Mouse (Mus musculus) adrenal gland, adult 8-10 months (tissue): Measurements from ENCODE around the gene Traf7. TPM values are rescaled to one million over a fixed set of nuclear protein-coding genes. Genes with fewer than 3 reads are reported as not detected.

Source experiments
- DNase-seq: peaks from one replicate; pipeline ENCODE4 v3.0.0; 2022
- total RNA-seq, 4 experiments: library from RNA; stranded (reverse); gene quantifications; 2 replicates each; pipeline ENCODE4 v1.2.4; 2022

The Traf7 gene
- total RNA-seq, 4 experiments from 2014 or later: 92.1 to 189 (median 132) TPM

DNA sequence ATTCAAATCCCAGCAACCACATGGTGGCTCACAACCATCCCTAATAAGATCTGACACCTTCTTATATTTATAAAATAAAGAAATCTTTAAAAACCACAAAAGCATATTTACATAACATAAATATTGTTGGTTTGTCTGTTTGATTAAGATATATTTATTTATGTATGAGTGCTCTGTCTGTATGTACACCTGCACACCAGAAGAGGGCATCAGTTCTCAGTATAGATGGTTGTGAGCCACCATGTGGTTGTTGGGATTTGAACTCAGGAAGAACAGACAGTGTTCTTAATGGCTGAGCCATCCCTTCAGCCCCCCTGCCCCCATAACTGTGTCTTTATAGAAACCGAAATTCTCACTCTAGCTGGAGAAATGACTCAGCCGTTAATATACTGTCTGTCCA, 17.5 kb upstream of the Traf7 start:
- DNase-seq: no peak

DNA sequence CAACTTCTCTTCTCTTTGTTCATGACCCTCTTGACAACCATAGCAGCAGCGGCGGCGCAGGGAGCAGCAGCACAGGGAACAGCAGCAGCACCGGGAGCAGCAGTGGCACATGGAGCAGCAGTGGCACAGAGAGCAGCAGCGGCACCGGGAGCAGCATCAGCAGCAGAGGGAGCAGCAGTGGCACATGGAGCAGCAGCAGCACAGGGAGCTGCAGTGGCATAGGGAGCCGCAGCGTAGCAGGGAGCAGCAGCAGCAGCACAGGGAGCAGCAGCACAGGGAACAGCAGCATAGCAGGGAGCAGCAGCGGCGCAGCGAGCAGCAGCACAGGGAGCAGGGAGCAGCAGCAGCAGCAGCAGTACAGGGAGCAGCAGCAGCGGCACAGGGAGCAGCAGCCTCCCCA, 16.9 kb upstream of the Traf7 start:
- DNase-seq: no peak

DNA sequence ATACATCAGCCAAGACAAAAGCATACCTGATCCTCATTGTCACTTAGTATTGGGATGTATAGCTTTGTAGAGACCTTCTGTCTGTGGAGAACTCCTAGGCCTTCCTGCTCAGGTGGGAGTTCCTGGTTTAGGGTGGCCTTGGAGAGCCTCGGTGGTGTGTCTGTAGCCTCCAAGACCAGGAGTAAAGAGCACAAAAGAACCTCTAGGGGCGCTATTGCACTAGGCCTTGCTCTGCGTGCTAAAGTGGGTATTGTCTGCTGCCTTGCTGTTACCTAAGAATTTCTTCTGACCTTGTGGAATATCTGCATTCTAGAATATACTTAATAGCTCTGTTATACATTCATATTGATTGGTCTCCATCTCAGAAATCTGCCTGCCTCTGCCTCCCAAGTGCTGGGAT, 12.6 kb upstream of the Traf7 start:
- no peak for DNase-seq

DNA sequence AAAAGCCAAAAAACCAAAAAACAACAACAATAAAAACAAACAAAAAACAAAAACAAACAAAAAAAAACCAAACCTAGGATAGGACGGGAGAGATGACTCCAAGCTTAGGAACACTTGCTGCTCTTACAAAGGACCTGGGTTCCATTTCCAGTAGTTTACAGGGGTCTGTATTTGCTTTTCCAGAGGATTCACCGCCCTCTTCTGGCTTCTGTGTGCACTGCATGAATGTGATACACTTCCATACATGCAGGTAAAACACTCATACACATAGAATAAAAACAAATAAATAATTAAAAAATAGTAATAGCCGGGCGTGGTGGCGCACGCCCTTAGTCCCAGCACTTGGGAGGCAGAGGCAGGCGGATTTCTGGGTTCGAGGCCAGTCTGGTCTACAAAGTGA, 11.2 kb upstream of the Traf7 start:
- no peak for DNase-seq

DNA sequence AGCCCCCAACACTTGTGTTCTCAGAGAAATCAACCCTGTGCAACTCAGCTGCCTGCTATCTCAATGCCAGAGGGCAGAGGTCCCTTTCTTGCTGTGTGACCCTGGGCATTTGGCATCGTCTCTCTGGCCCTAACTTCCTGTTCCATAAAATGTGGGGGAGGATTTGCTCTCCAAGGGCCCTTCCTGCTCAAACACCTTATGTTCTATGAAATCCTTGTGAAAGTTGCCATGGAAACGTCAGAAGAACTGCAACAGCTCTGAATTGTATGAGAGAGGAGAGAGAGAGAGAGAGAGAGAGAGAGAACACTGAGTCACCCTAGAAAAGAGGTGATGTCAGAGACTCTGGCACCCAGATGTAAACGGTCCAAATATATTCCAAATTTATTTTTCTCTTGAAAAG, 9.8 kb upstream of the Traf7 start:
- no peak for DNase-seq

DNA sequence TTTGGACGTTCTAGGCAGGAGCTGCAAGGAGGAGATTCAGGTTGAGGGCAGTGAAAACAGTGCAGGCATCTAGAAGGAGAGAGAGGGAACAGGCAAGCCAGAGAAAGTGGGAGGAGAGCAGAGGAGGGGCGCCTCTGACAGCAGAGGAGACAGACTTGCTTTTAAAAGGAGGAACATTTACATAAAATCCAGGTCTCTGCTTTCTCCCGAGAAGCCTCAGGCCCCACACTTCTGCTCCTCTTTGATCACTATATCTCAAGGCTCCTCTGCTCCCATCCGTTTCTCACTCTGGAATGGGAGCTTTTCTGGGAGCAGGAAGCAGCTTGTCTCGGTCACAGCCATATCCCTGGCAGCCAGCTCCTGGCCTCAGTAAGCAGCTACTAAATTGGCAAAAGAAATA, 7.6 kb upstream of the Traf7 start:
- no peak for DNase-seq

DNA sequence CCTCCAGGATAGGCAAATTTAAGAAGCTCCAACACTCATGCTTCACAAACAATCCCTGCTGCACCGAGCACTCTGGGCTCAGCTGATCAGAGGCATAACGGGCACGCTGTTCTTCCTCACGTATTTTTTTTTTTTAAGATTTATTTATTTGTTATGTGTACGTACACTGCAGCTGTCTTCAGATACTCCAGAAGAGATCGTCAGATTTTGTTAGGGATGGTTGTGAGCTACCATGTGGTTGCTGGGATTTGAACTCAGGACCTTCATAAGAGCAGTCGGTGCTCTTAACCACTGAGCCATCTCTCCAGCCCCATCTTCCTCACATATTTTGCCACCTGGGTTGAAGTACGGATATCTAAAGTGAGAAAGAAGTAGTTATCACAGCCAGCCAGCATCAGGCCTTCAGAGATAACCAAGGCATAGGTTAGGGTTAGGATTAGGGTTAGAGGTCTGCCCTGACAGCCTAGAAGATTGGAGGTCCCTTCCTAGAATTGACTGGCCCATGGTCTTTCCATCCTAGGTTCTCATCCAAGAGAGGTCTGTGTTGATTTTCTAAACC, 6.5 kb upstream of the Traf7 start, which contains the start of gene Rab26:
Rab26 (minus strand) TSS at position 51 of the 559 bp plus-strand sequence.
- DNase-seq: no peak

DNA sequence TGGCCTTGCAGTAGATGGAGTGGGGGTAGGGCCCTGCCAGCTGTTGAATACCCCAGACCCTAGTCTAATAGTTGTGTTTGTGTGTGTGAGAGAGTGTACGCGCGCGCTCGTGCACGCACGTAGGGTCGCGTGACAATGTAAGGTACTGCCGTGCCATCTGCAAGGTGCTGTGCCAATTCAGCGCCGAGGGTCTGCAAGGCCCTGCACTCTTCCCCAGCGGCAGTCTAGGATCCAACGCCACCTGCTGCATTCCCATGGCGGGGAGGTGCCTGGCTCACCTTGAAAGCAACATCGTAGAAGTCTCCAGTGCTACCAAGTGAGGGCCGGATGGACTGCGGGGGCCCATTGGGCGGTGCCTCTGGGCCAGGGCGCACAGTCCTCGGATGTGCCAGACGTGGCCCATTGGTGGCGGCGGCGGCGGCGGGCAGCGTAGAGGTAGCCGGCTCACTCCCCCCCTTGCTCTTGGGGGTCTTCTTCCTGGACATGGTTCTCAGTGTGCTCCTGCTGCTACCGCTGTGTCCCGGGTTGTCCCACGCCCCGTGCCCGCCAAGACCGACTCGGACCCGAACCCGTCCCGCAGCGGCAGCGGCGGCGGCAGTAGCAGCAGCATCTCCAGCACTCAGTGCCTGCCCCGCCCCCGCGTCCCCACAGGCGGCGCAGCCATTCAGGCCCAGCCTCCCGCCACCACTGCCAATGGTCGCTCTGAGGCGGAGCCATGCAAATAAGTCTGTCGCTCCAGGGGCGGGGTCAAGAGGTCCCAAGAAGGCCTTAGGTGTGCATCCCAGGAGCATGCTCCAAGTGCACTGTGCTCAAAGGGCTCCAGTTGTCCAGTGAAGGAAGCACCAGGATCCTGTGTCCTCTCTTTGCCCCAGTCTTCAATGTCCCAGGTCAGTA, 5.6 kb upstream of the Traf7 start:
- DNase-seq: peak; percentile 86

DNA sequence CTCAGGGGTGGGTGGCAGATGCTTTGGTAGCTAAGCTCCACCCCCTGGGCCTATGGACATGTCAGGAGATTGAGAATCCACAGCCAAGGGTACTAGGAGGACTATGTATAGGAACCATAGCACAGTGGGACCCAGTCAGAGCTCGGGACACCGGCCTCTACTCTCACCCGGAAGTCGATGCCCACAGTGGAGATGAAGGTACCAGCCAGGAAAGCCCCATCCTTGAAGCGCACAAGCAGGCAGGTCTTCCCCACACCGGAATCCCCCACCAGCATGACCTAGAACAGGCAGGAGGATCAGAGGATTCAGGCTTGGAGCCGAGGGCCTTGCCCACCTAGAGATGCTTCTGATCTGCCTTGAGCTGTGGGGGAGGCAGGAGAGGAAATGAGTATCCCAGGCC, 4.3 kb upstream of the Traf7 start:
- no peak for DNase-seq

DNA sequence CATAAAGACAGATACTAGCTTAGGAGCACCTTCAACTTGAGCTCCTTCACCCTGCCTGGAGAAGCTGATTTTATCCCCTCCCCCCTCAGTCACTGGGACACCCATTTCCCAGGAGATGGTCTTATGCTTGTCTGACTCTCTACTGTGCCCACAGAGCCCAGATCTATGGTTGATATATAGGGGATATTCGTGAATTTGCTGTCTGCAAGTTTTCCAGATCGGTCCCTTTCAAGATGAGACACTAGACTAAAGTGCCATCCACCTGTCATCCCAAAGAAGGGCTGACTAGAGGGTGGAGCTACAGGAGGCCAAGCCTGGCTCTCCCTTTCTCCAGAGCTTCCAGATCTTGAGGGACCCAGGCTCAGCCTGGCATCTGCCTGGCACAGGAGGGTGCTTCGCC, 3.3 kb upstream of the Traf7 start:
- no peak for DNase-seq

DNA sequence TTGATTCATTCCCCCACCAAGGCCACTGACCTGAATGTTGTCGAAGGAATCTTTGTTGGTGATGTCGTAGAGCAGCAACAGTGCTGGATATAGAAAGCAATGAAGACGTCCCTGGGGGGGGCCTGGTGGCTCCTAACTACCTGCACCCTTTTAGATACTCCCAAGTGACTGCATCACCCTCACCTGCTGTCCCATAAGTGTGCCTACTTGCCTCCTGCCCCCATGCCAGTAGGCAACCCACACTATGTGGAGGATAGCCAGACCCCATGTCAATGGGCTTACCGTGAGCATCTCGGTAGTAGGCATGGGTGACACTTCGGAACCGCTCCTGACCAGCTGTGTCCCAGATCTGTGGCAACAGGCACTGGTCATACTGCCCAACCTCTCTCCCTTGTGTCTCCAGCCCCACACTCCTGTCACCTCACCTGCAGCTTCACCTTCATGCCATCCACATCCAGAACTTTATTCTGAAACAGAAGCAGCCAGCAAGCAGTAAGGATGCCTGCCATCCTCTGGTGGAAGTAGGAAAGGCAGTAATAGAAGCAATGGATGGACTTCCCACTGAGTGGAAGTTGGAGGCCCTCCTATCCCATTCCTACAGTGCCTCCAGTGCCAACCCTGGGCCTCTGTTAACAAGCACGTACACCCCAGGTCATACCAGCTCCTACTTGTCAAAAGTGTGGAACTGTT, 2.8 kb upstream of the Traf7 start:
- DNase-seq: no peak

DNA sequence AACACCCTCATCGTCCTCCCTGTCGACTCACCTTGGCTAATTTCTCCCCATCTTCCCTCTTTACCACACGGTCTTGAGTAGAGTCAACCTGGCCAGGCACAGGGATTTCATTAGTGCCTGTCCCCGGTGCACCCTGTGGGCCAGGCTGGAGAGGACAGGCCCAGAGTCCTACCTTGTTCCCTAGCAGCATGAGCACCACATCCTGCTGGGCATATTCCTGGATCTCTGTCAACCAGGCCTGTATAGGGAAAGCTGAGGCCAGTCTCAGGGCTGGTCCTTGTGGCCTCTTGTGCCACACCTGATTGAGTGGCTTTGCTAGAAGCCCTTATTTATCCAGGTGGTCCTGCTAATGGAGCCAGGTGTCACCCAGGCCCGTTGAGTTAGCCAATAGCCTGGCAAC, 2.1 kb upstream of the Traf7 start:
- DNase-seq: no peak

DNA sequence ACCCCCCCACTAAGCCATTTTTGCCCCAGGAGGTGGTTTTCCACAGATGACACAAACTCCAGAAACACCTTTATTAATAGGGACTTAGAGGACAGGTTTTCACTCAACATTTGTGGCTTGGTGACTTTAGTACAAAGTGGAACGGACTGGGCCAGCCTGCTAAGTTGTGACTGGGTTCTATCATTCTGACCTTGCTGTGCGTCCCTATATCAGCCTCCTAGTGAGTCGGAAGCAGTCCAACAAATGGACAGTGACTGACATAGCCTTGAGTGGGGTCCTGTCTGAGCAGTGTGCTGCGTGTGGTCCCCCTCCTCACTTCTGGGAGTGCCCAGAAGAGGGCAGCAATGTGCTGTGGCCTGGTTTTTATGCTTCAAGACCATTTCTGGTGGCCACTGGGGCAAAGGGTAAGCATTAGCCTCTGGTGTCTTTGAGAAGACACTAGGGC, 1.3 kb upstream of the Traf7 start:
- no peak for DNase-seq

DNA sequence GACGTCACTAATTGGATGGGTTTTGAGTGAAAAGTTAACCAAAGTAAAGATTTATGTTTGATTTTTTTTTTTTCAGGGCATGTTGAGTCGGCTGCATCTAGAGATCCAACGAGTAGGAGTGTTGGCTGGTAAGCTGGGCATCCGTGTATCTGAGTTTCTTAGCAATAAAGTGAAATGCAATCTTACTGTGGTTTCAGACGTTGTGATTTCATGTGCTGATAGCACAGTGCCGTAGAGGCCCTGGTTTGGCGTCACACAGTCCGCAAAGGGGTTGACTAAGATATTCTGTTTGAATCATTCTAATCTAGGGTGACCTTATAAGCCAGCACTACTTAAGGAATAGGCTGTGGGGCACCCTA, 801 bp upstream of the Traf7 start:
- DNase-seq: no peak

DNA sequence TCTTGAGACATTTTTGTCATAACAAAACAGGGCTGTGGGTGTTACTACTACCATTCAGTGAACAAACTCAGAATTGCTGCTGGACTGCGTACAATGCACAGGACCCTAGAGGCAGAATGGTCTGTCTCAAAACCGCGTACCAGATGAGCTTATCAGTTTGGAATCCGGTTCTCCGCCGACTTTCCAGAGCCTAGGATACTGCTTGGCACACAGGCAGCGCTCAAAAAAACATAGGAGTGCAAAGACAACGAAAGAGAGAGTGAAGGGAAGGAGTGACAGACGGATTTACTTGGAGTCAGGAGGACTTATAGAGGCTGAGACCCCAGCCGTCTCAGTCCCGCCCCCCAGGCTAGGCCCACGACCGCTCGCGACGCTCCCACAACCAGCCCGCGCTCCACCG, 423 bp downstream of the Traf7 start:
- no peak for DNase-seq

DNA sequence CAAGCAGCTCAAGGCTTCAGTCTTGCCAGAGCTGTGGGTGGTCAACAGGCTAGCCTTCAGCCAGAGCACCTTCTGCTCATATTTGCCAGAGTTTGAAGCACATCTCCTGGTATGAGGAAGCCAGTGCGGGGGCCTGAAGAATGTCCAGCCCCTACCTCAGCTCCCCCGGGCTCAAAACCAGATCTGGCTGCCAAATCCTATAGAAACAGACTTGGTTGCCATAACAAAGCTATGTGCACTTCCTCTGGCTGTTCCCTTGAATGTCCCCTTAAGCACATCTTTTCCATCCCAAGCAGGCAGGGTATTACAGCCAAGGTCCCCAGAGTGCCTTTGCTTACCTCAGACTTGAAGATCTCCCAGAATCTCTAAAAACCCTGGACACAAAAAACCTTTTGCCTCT, 3.0 kb downstream of the Traf7 start:
- no peak for DNase-seq

DNA sequence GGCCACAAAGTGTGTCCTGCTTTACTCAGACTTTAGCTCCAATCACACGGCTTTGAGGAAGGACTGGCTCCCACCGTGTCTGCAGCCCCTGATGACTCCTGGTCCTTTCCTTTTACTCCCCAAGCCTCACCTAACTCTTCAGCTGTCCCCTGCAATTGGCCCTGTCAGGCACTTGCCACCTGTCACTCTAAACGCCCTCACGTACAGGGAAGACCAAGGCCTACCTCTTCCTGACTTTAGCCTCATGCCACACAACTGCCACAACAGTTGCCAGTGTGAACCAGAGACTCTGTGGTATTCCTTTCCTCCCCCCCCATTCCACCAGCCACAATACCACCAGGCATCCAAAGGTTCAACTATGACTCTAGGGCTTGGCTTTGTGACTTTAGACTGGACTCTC, 7.3 kb downstream of the Traf7 start:
- no peak for DNase-seq

DNA sequence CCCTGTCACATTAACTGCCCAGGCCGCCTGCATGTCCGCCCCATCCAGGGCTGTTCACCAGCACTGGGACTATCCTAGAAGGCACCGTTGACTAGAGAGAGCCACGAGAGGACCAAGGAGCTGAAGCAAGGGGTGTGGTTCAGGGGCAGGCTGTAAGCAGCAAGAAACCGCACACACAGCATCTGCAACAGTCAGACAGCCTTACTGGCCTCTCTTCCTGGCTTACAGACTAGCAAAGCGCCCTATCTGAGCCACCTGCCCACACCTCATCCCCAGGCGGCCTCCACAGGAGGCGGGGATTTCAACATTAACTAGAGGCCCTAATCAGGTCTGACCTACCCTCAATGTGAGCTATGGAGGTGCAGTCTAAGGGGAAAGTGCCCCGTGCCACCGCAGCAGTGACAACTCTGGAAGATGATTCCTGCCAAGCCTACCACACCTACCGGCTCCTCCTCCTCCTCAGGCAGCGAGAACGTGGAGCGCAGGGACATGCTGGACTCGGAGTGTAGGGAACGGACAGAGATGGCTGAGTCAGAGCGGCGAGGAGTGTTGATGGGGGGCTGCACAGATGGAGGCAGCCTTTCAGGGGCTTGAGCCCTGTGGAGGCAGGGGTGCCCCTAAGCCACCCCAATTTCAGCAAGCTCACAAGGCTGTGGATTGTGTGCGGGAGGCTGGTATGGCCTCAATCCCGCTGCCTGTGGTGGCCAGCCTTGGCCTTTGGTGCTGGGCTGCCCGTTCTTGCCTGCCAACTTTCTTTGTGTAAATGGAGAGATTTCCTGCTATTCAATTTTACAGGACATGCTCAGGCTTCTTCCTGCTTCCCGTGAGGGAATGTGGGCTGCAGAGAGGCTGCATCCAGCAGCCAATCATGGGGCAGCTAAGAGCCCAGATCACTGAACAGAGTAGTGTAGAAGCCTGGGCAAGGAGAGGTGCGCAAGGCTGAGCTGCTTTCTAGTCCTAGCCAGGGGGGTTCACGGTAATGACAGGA, 13.2 kb downstream of the Traf7 start:
- no peak for DNase-seq

DNA sequence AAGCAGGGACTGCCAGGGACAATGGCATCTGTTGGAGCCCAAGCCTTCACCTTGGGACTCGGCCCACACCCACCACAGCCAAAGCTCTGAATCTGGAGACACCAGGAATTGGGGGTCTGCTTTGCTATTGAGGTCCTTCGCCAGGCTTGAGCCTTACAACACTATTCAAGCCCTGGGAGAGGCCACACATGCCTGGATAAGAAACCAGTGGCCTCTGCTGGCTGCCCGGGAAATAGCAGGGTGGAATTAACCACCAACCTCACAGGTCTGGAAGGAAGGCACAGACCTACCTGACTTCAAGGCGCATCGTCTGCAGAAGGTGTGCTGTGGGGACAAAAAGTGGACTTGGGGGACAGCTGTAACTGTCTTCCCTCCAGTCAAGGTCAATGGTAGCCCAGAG, 14.1 kb downstream of the Traf7 start:
- DNase-seq: no peak

DNA sequence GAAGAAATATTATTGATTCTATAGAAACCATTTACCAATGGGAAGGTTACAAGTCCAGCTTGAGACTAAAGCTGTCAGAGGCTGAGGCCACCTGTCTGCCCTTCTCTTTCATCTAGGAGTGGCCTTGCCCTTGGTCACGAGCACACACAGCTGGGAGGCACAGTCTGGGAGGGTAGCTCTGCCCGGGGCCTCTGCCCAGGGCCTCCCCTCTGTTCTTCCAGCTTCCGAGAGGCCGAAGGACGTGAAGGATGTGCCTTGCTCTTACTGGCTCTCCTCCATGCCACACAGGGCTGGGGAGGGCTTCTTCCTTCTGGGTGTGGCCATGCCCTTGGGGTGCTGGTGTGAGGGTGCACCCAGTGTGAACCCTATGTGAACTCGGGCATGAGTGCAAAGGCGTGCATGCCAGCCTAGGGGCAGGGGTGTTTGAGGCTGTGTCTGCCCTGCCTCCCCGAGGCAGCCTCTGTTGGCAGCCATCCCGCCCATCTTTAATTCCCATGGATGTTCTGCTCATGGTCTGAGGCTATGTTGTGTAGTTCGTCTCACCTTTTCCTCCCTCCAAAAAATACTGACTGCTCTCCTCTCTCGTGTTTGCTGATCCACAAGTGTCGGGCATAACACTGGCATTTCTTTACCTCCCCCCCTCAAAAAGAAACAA, 19.8 kb downstream of the Traf7 start:
- peak; percentile 58 for DNase-seq

DNA sequence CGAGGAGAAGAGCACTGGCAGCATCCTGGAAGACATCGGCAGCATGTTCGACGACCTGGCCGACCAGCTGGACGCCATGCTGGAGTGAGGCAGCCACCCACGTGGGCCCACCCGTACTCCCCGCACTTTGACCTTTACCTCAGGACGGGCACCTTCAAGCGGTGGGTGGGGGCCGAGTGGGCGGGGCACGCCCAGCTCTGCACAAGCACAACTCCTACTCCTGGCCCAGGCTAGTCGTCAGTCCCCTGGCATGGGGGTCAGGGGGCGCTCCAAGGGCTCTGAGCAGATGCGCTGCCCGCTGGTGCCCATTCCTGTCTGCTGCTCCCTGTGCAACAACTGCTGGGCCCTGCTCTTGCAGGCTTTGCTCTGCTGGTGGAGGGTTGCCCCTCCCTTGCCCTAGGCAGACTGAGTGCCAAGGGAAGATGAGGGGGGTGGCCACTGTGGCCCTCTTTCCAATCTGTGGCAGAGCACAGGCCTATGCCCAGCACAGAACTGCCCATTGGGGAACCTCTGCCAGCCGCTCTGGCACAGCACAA, 20.5 kb downstream of the Traf7 start:
- no peak for DNase-seq
